Mouse (Mus musculus) right cerebral cortex, postnatal 10 days (tissue): ENCODE measurements at regions not wholly inside any gene's neighbourhood (a gene's known extent, or its start where the extent isn't known, plus 50 kb on each side); places are given as distances from the start of the nearest gene placed in this dataset.

Experiments
- DNase-seq, 2 experiments: peaks; one replicate each; pipeline ENCODE4 v3.0.0; 2021; ENCODE audit warnings: low spot score in 2 of 2

GRCm38 (mm10) chr2:74099671-74100372 is 188.7 kb upstream of the Atp5g3 start:
- no peak for DNase-seq

GRCm38 (mm10) chr2:74096809-74097208 is 185.7 kb upstream of the Atp5g3 start:
- no peak for DNase-seq

GRCm38 (mm10) chr2:74093494-74093893 is 182.4 kb upstream of the Atp5g3 start:
- no peak for DNase-seq

DNA sequence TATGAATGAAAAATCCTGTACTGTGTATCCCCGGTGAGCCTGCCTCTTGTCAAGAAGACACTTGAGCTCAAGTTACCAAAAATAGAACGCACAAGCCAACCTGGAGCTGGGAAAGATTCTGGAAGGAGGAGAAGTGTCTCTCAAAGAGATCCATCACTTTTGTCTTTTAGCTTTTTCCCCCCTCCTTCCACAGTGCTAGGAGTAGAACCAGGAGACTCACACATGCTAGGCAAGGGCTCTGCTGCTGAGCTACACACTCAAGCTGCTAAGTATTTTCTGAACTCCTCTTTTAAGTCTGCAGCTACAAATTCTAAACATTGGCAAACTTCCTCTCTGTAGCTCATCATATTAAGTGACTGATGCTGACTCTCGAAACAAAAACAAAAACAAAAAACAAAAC is 176.2 kb upstream of the Atp5g3 start:
- no peak for DNase-seq

DNA sequence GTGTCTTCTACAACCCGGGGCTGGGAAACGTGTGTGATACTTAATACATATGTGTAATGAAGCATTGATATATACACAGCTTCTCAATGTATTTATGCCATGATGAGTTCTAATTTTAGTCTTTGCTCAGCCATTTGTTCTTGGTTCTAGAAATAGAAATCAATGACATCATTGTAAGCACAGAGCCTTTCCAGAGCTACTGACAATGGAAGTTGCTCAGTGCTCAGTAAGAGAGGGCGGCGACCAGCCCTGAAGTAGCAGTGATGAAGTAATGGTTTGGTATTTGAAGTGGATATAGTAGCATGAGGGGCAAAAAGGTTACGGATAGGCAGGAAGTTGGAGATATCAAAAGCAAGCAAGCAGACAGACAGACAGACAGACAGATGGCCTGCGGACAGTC is 173.8 kb upstream of the Atp5g3 start:
- no peak for DNase-seq

DNA sequence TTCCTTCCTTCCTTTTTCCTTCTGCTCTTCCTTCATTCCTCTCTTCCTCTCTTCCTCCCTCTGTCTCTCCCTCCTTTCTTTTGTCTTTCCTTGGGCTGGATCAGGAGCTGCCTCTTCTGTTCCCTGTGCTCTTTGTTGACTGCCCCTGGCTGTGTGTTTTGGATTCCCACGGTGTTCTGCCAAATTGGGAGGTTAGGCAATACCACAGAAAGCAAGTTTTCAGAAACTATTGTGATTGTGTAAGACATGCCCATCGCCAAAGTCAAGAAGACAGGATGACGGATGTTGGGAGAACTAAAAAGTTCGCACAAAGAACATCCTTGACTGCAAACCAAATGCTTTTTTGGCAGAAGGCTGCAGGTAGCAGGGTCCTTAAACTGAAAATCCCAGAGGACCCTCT is 165.6 kb upstream of the Atp5g3 start:
- DNase-seq, result no peak

GRCm38 (mm10) chr2:74075566-74075965 is 164.4 kb upstream of the Atp5g3 start:
- DNase-seq, result no peak

DNA sequence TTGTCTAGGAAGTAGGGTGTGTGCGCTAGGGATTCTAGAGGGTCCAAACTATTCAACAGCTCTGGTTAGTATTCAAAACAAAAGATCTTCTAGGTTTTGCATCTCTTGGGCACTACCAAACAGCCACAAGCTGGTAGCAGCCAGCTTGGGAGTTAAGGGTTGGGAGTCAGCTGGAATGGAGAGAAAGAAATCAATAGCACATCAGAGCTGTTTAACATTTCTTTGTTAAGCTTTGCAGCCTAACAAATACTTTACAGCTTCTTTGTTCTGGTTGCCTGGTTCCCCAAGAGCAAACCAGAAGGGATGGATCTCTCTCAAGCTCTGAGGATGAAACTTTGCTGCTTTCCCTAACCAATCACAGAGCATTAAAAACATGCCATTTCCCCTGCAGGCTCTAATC is 162.3 kb upstream of the Atp5g3 start:
- no peak for DNase-seq

GRCm38 (mm10) chr2:74066652-74067051 is 155.5 kb upstream of the Atp5g3 start:
- DNase-seq, result peak; percentile 85 to 87

DNA sequence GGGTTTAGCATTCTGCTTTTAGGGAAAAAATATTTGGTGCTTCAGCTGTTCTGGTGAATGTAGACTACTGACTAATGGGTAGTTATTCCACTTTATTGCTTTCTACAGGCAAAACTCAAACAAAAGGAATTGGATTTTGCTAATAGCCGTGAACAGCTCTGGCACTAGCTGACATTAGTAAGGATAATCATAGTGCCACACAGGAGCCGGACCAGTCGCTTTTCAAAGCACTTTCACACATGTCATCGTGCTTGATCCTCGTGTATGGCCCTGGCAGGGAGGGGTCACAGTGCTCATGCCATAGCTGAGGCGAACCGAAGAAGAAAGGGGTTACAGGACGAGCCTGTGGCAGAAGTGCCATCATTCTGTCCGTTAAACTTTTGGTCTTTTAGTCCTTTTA is 153.2 kb upstream of the Atp5g3 start:
- no peak for DNase-seq

DNA sequence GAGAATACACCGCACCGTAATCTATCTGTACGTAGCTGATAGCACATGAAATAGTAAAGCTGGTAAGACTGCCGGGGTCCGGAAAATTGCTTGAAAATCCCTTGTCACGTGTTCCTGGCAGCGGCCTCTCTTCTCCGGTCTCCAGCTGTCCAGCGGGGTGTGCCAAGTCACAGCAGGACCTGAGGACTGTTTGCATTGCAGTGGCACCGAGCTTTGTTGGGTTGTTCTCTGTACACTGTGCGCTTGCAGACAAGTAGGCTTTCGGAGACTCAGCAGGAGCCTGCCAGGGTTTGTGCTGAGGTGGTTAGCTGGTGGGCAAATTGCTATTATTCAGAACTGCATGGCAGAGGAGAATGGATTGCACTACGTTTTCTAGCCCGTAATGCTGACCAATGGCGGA is 152.7 kb upstream of the Atp5g3 start:
- peak; percentile 55 to 66 for DNase-seq

DNA sequence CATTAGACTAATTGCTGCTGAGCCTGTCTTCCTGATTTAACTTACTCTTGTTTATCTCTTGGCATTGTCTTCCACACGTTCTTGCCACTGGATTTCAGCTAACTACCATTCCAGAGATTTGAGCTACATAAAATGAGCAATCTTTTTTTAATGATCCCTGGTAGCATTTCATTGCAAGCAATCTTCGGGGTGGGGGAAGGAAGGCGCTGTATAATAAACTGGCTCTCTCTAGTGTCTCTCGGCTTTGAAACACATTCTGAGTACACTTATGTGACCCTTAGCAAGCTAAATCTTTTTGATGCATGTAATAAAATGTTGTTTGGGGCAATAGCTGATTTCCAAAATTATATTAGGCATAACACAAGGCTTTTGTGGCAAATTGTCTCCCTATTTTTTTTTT is 152.2 kb upstream of the Atp5g3 start:
- no peak for DNase-seq

GRCm38 (mm10) chr2:74042430-74042829 is 131.3 kb upstream of the Atp5g3 start:
- DNase-seq, result no peak

GRCm38 (mm10) chr2:74039580-74039979 is 128.5 kb upstream of the Atp5g3 start:
- no peak for DNase-seq

GRCm38 (mm10) chr2:74036043-74036442 is 124.9 kb upstream of the Atp5g3 start:
- no peak for DNase-seq

GRCm38 (mm10) chr2:74032177-74033021 is 121.3 kb upstream of the Atp5g3 start:
- no peak for DNase-seq

GRCm38 (mm10) chr2:74029938-74030337 is 118.8 kb upstream of the Atp5g3 start:
- DNase-seq, result no peak

DNA sequence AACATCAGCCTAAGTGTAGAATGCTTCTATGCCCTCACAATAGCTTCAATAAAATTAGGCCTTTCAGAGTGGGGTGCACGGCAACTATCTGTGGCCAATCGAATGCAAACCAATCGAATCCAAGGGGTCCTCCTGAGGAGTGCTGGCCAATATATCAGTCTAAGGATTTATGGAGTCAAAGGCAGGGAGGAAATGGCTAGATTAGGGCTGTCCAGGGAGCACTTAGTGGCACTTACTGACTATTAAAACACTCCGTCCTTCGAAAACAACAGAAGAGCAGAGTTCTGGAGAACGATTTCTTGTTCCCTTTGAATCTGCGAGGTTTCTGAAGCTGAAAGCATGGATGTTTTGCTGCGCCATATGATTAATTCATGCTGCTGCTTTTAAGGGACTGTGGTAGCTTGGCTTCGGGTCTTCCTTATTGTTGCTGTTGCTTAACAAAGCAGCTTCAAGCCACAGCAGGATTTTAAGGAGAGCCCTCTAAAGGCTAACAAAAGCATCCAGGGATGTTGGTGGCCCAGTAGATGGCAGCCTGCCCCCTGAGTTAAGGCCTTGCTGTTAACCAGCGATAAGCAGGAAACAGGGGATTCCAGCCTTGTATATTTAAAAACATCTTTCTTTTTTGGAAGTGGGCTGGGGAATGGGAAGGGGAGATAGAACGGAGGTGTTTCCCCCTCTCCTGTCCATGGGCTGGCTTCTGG is 116.4 kb upstream of the Atp5g3 start:
- peak; percentile 62 to 75 for DNase-seq

- DNase-seq, result no peak
These were observed 104.0 kb upstream of the Atp5g3 start for GRCm38 (mm10) chr2:74015146-74015545.

DNA sequence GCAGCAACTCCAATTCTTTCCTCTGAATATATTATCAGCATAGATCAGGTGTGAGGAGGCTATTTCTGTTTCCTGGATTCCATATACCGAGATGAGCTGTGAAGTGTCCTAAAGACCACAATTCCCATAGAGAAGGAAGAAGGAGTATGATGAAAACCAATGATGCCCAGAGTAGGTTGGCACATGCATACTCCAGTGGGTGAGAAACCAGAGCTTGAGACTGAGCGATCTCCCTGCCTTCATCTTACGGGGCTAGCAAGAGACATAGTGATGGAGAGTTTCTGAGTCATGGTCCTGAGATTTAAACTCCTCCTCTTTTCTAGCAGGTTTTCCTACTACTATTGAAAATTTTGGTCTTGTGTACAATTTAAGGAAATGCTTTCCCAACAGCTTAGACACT is 103.1 kb upstream of the Atp5g3 start:
- DNase-seq, result no peak

DNA sequence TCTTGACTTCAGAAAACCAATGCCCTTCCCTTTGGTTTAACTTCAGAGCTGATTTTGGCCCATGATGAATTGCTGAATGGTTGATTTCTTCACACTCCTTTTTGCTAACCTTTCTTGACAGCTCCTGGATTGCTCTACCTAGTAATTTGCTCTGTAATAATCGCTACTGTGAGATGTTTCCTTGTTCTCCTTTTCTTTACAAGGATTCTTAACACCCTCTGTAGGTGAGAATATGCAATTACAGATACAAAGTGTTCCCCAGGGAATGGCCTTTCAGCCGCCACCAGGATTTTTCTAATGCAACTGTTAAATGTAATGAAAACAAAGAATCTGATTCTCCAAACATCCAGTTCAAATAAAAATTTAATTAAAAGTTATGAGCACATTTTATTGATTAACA is 87.4 kb upstream of the Atp5g3 start:
- DNase-seq, result no peak

DNA sequence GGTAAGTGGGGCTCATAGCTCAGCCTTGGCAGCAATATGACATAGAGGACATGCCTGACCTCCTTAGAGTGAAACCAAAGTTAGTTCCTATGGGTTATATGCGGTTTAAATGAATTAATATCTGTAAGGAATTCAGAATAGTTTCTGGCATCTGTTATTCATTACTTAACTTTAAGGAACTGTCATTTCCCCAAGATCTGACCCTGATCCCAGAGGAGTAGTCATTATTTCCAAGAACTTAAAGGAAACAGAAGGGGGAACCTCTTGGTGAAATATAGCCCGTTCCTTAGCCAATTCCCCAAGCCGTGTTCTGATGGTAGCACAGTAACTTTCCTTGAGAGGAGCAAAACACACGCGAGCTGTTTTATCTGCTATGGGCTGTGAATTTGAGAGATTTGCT is 85.9 kb upstream of the Atp5g3 start:
- DNase-seq, result no peak

GRCm38 (mm10) chr2:73991818-73992217 is 80.7 kb upstream of the Atp5g3 start:
- peak; percentile 25 to 34 for DNase-seq
